Mouse (Mus musculus) bone marrow macrophage, adult 2 months (primary cell): ENCODE results near the gene Myo1b.

ENCODE experiments used
- CTCF ChIP-seq: IDR thresholded peaks from 2 replicates; pipeline ENCODE4 v1.5.1; 2012; ENCODE audit warnings: low read depth, mild to moderate bottlenecking, low read length, moderate library complexity
- POLR2A ChIP-seq: IDR thresholded peaks from 2 replicates; pipeline ENCODE4 v1.6.1; 2012; ENCODE audit warnings: mild to moderate bottlenecking, low read depth, low read length, borderline replicate concordance

DNA sequence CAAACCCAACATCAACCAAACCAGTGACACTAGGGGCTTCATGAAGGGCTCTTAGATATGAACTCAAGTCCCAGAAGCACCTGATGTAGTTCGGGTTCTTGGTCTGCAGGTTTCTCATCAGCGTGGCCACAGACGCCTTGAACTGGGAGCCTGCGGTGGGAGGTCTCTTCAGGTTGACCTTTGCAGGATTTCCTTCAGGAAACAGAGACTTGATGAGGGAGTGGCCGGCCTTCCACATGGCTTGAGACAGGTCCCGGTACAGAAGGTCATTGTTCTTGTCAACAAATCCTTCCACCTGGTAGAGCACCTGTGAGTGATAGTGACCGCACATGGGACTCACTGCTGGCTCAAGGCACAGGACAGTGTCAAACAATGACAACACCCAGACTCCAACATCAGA is 137.6 kb downstream of the Myo1b start:
- TF ChIP-seq CTCF (no peak), POLR2A (no peak)
